Mouse (Mus musculus) lung, adult 2 months (tissue): ENCODE data around the gene Commd1.

Source experiments
- CTCF ChIP-seq: fragments of 200-500 bp; IDR thresholded peaks from 2 replicates; pipeline ENCODE4 v1.5.1; 2011; ENCODE audit warnings: mild to moderate bottlenecking, low read length, control low read depth; ENCODE audit not compliant: insufficient read depth
- POLR2A ChIP-seq: fragments of 200-500 bp; IDR thresholded peaks from 2 replicates; pipeline ENCODE4 v1.6.1; 2011; ENCODE audit warnings: low read depth, mild to moderate bottlenecking, control low read depth, low read length, borderline replicate concordance; ENCODE audit errors: extremely low read depth

- TF ChIP-seq CTCF = no peak
- no peak for TF ChIP-seq POLR2A
These were observed 38.1 kb upstream of the Commd1 start for GRCm38 (mm10) chr11:23020116-23020770.
